Mouse (Mus musculus) liver, embryonic 16.5 days (tissue): ENCODE data around the gene Herc2. TPM values are rescaled to one million over a fixed set of nuclear protein-coding genes. Genes with fewer than 3 reads are reported as not detected.

Experiments used
- ATAC-seq: fragments of 200-750 bp; cut with Nextera tagmentation; 2 replicates; pipeline ENCODE4 v1.8.0; 2017; ENCODE audit warnings: low read depth, mild to moderate bottlenecking, moderate number of reproducible peaks, moderate library complexity
- H3K27ac ChIP-seq: fragments of 300-500 bp; sonication (generic); 2 replicates; pipeline ENCODE4 v1.5.1; 2014; ENCODE audit warnings: mild to moderate bottlenecking, low read length
- H3K27me3 ChIP-seq: fragments of 300-500 bp; sonication (generic); 2 replicates; pipeline ENCODE4 v1.6.1; 2014; ENCODE audit warnings: low read depth, low read length, mixed read lengths; ENCODE audit not compliant: control insufficient read depth, insufficient read depth
- H3K36me3 ChIP-seq: fragments of 300-500 bp; sonication (generic); 2 replicates; pipeline ENCODE4 v1.6.1; 2014; ENCODE audit warnings: mild to moderate bottlenecking; ENCODE audit not compliant: control insufficient read depth, insufficient read depth
- H3K4me1 ChIP-seq: fragments of 300-500 bp; sonication (generic); 2 replicates; pipeline ENCODE4 v1.6.1; 2014; ENCODE audit warnings: low read depth, low read length, mixed read lengths; ENCODE audit not compliant: control insufficient read depth
- H3K4me2 ChIP-seq: fragments of 300-500 bp; sonication (generic); 2 replicates; pipeline ENCODE4 v1.6.1; 2014; ENCODE audit warnings: low read depth, low read length, mixed read lengths
- H3K4me3 ChIP-seq: fragments of 300-500 bp; sonication (generic); 2 replicates; pipeline ENCODE4 v1.5.1; 2014; ENCODE audit warnings: low read depth, mild to moderate bottlenecking, low read length
- H3K9ac ChIP-seq: fragments of 300-500 bp; sonication (generic); 2 replicates; pipeline ENCODE4 v1.6.1; 2014; ENCODE audit warnings: low read depth, low read length
- H3K9me3 ChIP-seq: fragments of 300-500 bp; sonication (generic); replicated peaks from 2 replicates; pipeline ENCODE4 v1.6.1; 2016; ENCODE audit warnings: low read length; ENCODE audit not compliant: control insufficient read depth
- WGBS: fragments of 180-500 bp; shearing (Covaris S2); extraction: QIAGEN DNeasy Blood & Tissue Kit; methylation state at CpG from one replicate; pipeline ENCODE4 v1.1.7; 2014; ENCODE audit not compliant: insufficient replicate concordance; 5-methylcytosine and 5-hydroxymethylcytosine counted together
- polyA plus RNA-seq: library from polyadenylated mRNA; unstranded; fragments of >200 nt; fragmentation: Nextera tagmentation; extraction: Ambion mirVana; gene quantifications from 2 replicates; pipeline ENCODE4 v1.2.1, GENCODE M21; 2015

The Herc2 gene
- polyA plus RNA-seq, 1 experiment from 2014 or later, result 13.4 TPM

- Histone ChIP-seq H3K27ac (peak overlapping the region; percentile 96), H3K27me3 (no peaks in the 10 kb centered on the region), H3K9ac (peak overlapping the region; percentile 97), H3K4me1 (peaks cover 30% of the 10 kb centered on the region), H3K36me3 (no peaks in the 10 kb centered on the region), H3K9me3 (no peaks in the 10 kb centered on the region), H3K4me3 (peak overlapping the region; percentile 90), H3K4me2 (peak overlapping the region; percentile 86)
- ATAC-seq, result peak; percentile 3; the same call in 1 of the 2 replicates
- 19% methylated on average over 7 of the region's 7 CpGs for WGBS
These were observed 31.5 kb upstream of the Herc2 start for GRCm38 (mm10) chr7:56018446-56018971.

GRCm38 (mm10) chr7:56018972-56019929, 30.7 kb upstream of the Herc2 start:
- no peaks in the 10 kb centered on the region for H3K36me3 ChIP-seq
- under 1% methylated on average over 63 of the region's 71 CpGs for WGBS
- H3K9ac ChIP-seq, result peak overlapping the region; percentile 97
- peaks cover 29% of the 10 kb centered on the region for H3K4me1 ChIP-seq
- no peaks in the 10 kb centered on the region for H3K27me3 ChIP-seq
- H3K27ac ChIP-seq, result peak overlapping the region; percentile 96
- ATAC-seq, result peak; percentile 69
- no peaks in the 10 kb centered on the region for H3K9me3 ChIP-seq
- peak overlapping the region; percentile 86 for H3K4me2 ChIP-seq
- H3K4me3 ChIP-seq, result peak overlapping the region; percentile 90

GRCm38 (mm10) chr7:56019930-56020253, 30.1 kb upstream of the Herc2 start, which contains the start of gene Nipa1:
Gene Nipa1 (minus strand): TSS chr7:56019954.
- H3K4me3 ChIP-seq, result peak within 1 kb of the TSS; percentile 90
- peaks cover 22% of the 10 kb centered on the region for H3K4me1 ChIP-seq
- H3K36me3 ChIP-seq, result no peaks in the 10 kb centered on the region
- H3K27me3 ChIP-seq, result no peaks in the 10 kb centered on the region
- no peaks in the 10 kb centered on the region for H3K9me3 ChIP-seq
- no peak for ATAC-seq
- peak within 1 kb of the TSS; percentile 86 for H3K4me2 ChIP-seq
- 43% methylated on average over 3 of the region's 3 CpGs for WGBS
- H3K9ac ChIP-seq, result peak within 1 kb of the TSS; percentile 97
- H3K27ac ChIP-seq, result peak within 1 kb of the TSS; percentile 96

GRCm38 (mm10) chr7:56023586-56023985, 26.4 kb upstream of the Herc2 start:
- no peaks in the 10 kb centered on the region for H3K27me3 ChIP-seq
- peaks cover 8% of the 10 kb centered on the region for H3K4me1 ChIP-seq
- H3K36me3 ChIP-seq, result no peaks in the 10 kb centered on the region
- no peak overlapping the region for H3K4me2 ChIP-seq
- H3K9ac ChIP-seq, result no peak overlapping the region
- no peak overlapping the region for H3K27ac ChIP-seq
- no peak for ATAC-seq
- no peak overlapping the region for H3K4me3 ChIP-seq
- no peaks in the 10 kb centered on the region for H3K9me3 ChIP-seq
- 69% methylated on average over 3 of the region's 3 CpGs for WGBS

GRCm38 (mm10) chr7:56042353-56042752, 7.6 kb upstream of the Herc2 start:
- peak; percentile 71 for ATAC-seq

GRCm38 (mm10) chr7:56043577-56044266, 6.3 kb upstream of the Herc2 start:
- peaks cover 25% of the 10 kb centered on the region for H3K4me1 ChIP-seq
- no peak overlapping the region for H3K4me2 ChIP-seq
- no peaks in the 10 kb centered on the region for H3K36me3 ChIP-seq
- no peak overlapping the region for H3K9ac ChIP-seq
- peak; percentile 83 for ATAC-seq
- H3K27me3 ChIP-seq, result no peaks in the 10 kb centered on the region
- H3K27ac ChIP-seq, result peak overlapping the region; percentile 57
- H3K9me3 ChIP-seq, result no peaks in the 10 kb centered on the region
- 40% methylated on average over 4 of the region's 4 CpGs for WGBS
- no peak overlapping the region for H3K4me3 ChIP-seq

More at GRCm38 (mm10) chr7:56042353-56042752, 7.6 kb upstream of the Herc2 start:
- peaks cover 20% of the 10 kb centered on the region for H3K4me1 ChIP-seq
- no peaks in the 10 kb centered on the region for H3K36me3 ChIP-seq
- no peak overlapping the region for H3K4me3 ChIP-seq
- H3K4me2 ChIP-seq, result no peak overlapping the region
- H3K27me3 ChIP-seq, result no peaks in the 10 kb centered on the region
- no peaks in the 10 kb centered on the region for H3K9me3 ChIP-seq
- H3K27ac ChIP-seq, result peak overlapping the region; percentile 33; the same call in 1 of the 2 replicates
- 11% methylated on average over 5 of the region's 5 CpGs for WGBS
- no peak overlapping the region for H3K9ac ChIP-seq

GRCm38 (mm10) chr7:56044267-56044629, 5.7 kb upstream of the Herc2 start:
- Histone ChIP-seq H3K4me2 (no peak overlapping the region), H3K4me1 (peaks cover 31% of the 10 kb centered on the region), H3K4me3 (no peak overlapping the region), H3K36me3 (no peaks in the 10 kb centered on the region), H3K27ac (peak overlapping the region; percentile 65), H3K9me3 (no peaks in the 10 kb centered on the region), H3K9ac (no peak overlapping the region), H3K27me3 (no peaks in the 10 kb centered on the region)
- ATAC-seq, result peak; percentile 50; the same call in 1 of the 2 replicates
- 63% methylated on average over 3 of the region's 3 CpGs for WGBS

GRCm38 (mm10) chr7:56047178-56047577, 2.8 kb upstream of the Herc2 start:
- H3K4me1 ChIP-seq, result peaks cover 34% of the 10 kb centered on the region
- WGBS, result 65% methylated on average over 1 of the region's 1 CpGs
- ATAC-seq, result no peak

More at GRCm38 (mm10) chr7:56047178-56047577, 2.8 kb upstream of the Herc2 start:
- H3K9me3 ChIP-seq, result no peaks in the 10 kb centered on the region
- no peak overlapping the region for H3K4me2 ChIP-seq
- no peaks in the 10 kb centered on the region for H3K36me3 ChIP-seq
- H3K4me3 ChIP-seq, result no peak overlapping the region
- H3K9ac ChIP-seq, result no peak overlapping the region
- H3K27ac ChIP-seq, result no peak overlapping the region
- H3K27me3 ChIP-seq, result no peaks in the 10 kb centered on the region
